Mouse (Mus musculus) erythroid progenitor cell, adult 5-6 weeks (primary cell): ENCODE results near the gene Mcur1. TPM values are rescaled to one million over a fixed set of nuclear protein-coding genes. Genes with fewer than 3 reads are reported as not detected.

Experiments
- ATAC-seq: replicated peaks from 2 replicates; pipeline ENCODE4 v1.8.0; 2016; ENCODE audit warnings: moderate number of reproducible peaks, mild to moderate bottlenecking, moderate TSS enrichment, inconsistent platforms; ENCODE audit not compliant: poor library complexity, low FRiP score, severe bottlenecking
- total RNA-seq, 2 experiments: library from RNA; stranded (forward) in 1 of 2; stranded (reverse) in 1 of 2; fragments of 150-400 nt in 1 of 2; fragments of 186-747, 209-891 nt in 1 of 2; gene quantifications; 2 replicates each; pipeline versions ENCODE4 v1.2.3 to v1.2.4; 2015 to 2017; ENCODE audit warnings: low replicate concordance in 2 of 2

The Mcur1 gene
- total RNA-seq, 2 experiments from 2014 or later = 4.7 to 11.3 TPM

DNA sequence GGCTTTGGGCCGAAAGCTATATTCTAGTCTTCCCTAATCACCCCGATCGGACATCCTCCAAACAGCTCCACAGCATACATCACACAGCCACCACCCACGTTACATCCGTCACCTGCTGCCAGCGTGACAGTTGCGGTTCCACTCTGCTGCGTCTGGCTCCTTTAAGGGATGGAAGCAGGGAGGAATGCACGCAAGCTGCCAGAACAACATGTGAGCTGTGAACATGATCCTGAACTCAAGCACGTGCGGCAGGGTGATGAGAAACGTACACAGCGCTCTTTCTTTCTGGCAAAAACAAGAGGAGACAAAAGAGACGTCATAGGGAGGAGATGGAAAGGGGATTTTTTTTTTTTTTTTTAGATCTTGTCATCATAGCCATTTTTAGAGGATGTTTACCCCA lies 61.1 kb downstream of the Mcur1 start:
- ATAC-seq = no peak

DNA sequence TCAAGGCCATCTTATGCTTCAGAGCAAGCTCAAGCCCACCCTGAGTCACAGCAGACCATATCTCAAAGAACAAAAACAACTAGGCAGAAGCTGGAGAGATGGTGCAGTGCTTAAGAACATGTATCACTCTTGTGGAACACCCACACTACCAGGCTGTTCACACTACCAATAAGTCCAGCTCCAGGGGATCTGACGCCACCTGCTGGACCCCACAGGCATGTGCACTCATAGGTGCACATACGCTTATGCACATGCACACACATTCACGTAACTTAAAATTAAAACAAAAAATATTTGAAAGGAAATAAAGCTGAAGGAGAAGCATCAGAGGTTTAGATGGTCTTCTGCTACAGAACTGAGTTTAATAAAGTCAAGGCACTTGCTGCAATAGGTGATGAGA lies 62.2 kb downstream of the Mcur1 start:
- ATAC-seq = no peak

DNA sequence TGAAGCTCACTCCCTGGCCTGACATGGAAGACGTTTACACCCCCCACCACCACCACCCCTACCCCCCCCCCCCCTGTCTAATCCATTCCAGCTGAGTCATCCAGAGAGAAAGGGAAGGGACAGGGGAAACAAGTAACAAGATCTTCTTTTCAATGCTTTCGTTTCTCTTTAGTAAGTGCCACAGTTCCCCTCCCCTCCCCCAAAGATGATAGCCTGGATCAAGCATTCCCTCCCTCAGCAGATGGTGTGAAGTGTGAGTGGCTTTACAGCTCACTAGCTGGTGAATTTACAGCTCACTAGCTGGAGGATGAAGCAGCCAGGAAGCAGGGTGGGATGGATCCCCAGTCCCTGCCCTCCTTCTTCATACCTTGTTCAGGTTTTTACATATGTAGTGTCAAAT lies 63.3 kb downstream of the Mcur1 start:
- no peak for ATAC-seq

DNA sequence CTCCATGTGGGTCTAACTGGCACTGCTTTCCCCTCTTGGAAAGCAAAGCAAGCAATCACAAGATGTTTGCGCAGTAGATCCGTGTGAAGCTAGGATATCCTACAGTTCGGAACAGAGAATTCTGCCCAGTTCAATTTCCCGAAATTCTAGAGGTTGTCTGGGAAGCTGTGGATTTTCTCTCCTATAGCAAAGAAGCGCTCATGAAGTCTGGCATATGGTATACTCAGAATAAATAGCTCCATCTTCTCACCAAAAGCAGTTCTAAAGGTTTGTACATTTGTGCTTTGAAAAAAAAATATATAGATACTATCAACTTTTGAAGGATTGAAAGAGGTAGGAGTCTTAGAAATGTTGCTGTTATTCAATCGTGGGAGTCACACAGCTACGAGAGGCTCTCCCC lies 64.3 kb downstream of the Mcur1 start:
- no peak for ATAC-seq

DNA sequence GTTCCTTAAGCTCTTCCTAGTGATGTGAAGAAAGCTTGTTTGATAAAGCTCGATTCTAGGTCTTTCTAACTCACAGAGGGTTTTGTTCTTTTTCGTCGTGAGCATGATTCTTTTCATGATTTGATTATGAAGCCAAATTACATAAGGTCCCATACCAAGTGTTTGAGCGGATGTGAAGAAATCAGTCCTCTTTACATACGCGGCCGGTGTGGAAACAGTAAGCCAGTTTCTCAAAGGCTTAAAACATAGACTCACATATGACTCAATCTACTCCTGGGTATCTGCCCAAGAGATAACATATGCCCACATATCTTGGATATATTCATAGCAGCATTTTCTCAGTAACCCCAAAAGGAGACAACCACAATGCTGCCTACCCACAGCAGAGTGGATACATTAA lies 66.3 kb downstream of the Mcur1 start:
- ATAC-seq = no peak

DNA sequence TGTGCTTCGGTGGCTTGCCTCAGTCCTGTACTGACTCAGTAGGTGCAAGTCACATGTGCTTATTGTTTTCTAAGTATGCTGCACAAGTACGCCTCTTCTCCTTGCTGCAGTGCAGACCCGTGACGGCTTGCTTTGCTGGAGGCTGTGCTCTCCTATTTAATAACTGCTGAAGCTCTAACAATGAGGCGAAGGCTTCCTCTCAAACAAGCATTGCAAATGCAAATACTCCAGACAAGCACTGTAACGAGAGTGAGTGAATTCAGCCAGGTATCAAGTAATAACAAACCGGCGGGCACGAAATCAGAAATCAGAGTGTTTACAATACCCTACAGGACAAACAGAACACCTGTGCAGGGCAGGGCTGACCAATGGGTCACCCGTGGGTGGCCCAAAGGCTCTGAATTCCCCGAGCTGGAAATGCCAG lies 66.9 kb downstream of the Mcur1 start:
- no peak for ATAC-seq

Other genes starting within 250 kb of the Mcur1 start
- gene Sirt5, start 194.7 kb downstream of the Mcur1 start, total RNA-seq (2015; ENCODE audit: low replicate concordance) = not detected in 2 replicates
- gene Sirt5, start 194.7 kb downstream of the Mcur1 start, total RNA-seq (2017; ENCODE audit: low replicate concordance) = 0.76 TPM in 1 of 2 replicates, not detected in the other
- gene Nol7, start 161.8 kb downstream of the Mcur1 start, total RNA-seq (2015; ENCODE audit: low replicate concordance) = 45.8 and 87.6 TPM in 2 replicates
- gene Nol7, start 161.8 kb downstream of the Mcur1 start, total RNA-seq (2017; ENCODE audit: low replicate concordance) = 33.4 and 107 TPM in 2 replicates
- gene Ranbp9, start 78.9 kb downstream of the Mcur1 start, total RNA-seq (2015; ENCODE audit: low replicate concordance) = 23.9 and 51.9 TPM in 2 replicates
- gene Ranbp9, start 78.9 kb downstream of the Mcur1 start, total RNA-seq (2017; ENCODE audit: low replicate concordance) = 41.1 and 43.3 TPM in 2 replicates
- gene Rnf182, start 55.5 kb upstream of the Mcur1 start, total RNA-seq (2015; ENCODE audit: low replicate concordance) = not detected in 2 replicates
- gene Rnf182, start 55.5 kb upstream of the Mcur1 start, total RNA-seq (2017; ENCODE audit: low replicate concordance) = not detected in 2 replicates
- gene Cd83, start 224.6 kb upstream of the Mcur1 start, total RNA-seq (2015; ENCODE audit: low replicate concordance) = 4.2 TPM in 1 of 2 replicates, not detected in the other
- gene Cd83, start 224.6 kb upstream of the Mcur1 start, total RNA-seq (2017; ENCODE audit: low replicate concordance) = 1.4 and 3.1 TPM in 2 replicates